Mouse (Mus musculus) heart, embryonic 16.5 days (tissue): Measurements from ENCODE around the gene Kif1b. TPM values are rescaled to one million over a fixed set of nuclear protein-coding genes. Genes with fewer than 3 reads are reported as not detected.

Source experiments
- ATAC-seq: fragments of 200-750 bp; cut with Nextera tagmentation; replicated peaks from 2 replicates; pipeline ENCODE4 v1.8.0; 2017; ENCODE audit warnings: moderate number of reproducible peaks; ENCODE audit not compliant: insufficient read depth, low FRiP score; ENCODE audit errors: extremely low read depth
- H3K27ac ChIP-seq: fragments of 300-500 bp; sonication (generic); 2 replicates; pipeline ENCODE4 v1.5.1; 2014; ENCODE audit warnings: mild to moderate bottlenecking, low read length, control low read depth, moderate library complexity
- H3K27me3 ChIP-seq: fragments of 300-500 bp; sonication (generic); 2 replicates; pipeline ENCODE4 v1.6.1; 2014; ENCODE audit warnings: low read length, mixed read lengths; ENCODE audit not compliant: control insufficient read depth, insufficient read depth
- H3K36me3 ChIP-seq: fragments of 300-500 bp; sonication (generic); 2 replicates; pipeline ENCODE4 v1.6.1; 2014; ENCODE audit not compliant: control insufficient read depth, insufficient read depth
- H3K4me1 ChIP-seq: fragments of 300-500 bp; sonication (generic); 2 replicates; pipeline ENCODE4 v1.6.1; 2014; ENCODE audit warnings: low read length, mixed read lengths; ENCODE audit not compliant: control insufficient read depth, insufficient read depth
- H3K4me2 ChIP-seq: fragments of 300-500 bp; sonication (generic); 2 replicates; pipeline ENCODE4 v1.6.1; 2014; ENCODE audit warnings: low read depth, mild to moderate bottlenecking, control low read depth, low read length
- H3K4me3 ChIP-seq: fragments of 300-500 bp; sonication (generic); 2 replicates; pipeline ENCODE4 v1.5.1; 2014; ENCODE audit warnings: mild to moderate bottlenecking, control low read depth, low read length
- H3K9ac ChIP-seq: fragments of 300-500 bp; sonication (generic); 2 replicates; pipeline ENCODE4 v1.6.1; 2014; ENCODE audit warnings: low read length, control low read depth
- H3K9me3 ChIP-seq: fragments of 300-500 bp; sonication (generic); replicated peaks from 2 replicates; pipeline ENCODE4 v1.6.1; 2016; ENCODE audit warnings: low read length; ENCODE audit not compliant: control insufficient read depth
- WGBS: fragments of 180-500 bp; shearing (Covaris S2); extraction: QIAGEN DNeasy Blood & Tissue Kit; methylation state at CpG from one replicate; pipeline ENCODE4 v1.1.7; 2014; 5-methylcytosine and 5-hydroxymethylcytosine counted together
- polyA plus RNA-seq: library from polyadenylated mRNA; unstranded; fragments of >200 nt; fragmentation: Nextera tagmentation; extraction: Ambion mirVana; gene quantifications from 2 replicates; pipeline ENCODE4 v1.2.1, GENCODE M21; 2015

The Kif1b gene
- polyA plus RNA-seq, 1 experiment from 2014 or later, result 39.8 TPM

GRCm38 (mm10) chr4:149338137-149338536 is 30.6 kb upstream of the Kif1b start:
- H3K27me3 ChIP-seq, result no peaks in the 10 kb centered on the region
- H3K9ac ChIP-seq, result no peak overlapping the region
- H3K9me3 ChIP-seq, result no peaks in the 10 kb centered on the region
- H3K27ac ChIP-seq, result no peak overlapping the region
- peaks cover 13% of the 10 kb centered on the region for H3K4me1 ChIP-seq
- WGBS, result 64% methylated on average over 2 of the region's 2 CpGs
- ATAC-seq, result no peak
- H3K36me3 ChIP-seq, result peaks cover 34% of the 10 kb centered on the region
- H3K4me3 ChIP-seq, result no peak overlapping the region
- no peak overlapping the region for H3K4me2 ChIP-seq

DNA sequence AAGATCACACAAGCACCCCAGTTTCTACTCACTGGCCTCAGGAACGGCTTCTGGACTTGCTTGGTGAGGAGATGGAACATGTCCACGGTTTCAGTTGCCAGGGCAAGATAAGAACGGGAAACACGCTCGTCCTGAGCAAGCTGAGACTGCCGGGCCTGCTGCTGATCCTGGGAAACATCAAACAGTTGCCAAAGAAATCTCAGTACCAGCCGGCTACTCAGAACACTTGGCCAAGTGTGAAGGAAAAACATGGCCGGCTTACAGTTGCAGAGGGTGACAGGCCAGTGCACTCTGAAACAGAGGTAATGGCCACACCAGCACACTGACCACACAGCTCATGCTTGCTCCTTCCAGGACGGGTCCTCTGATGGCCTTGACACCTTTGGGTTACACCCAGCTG is 29.9 kb upstream of the Kif1b start:
- Histone ChIP-seq H3K4me3 (no peak overlapping the region), H3K4me1 (peaks cover 13% of the 10 kb centered on the region), H3K9me3 (no peaks in the 10 kb centered on the region), H3K4me2 (no peak overlapping the region), H3K9ac (no peak overlapping the region), H3K36me3 (peaks cover 35% of the 10 kb centered on the region), H3K27me3 (no peaks in the 10 kb centered on the region), H3K27ac (no peak overlapping the region)
- 32% methylated on average over 9 of the region's 9 CpGs for WGBS
- ATAC-seq, result peak; percentile 11; the same call in 1 of the 2 replicates

DNA sequence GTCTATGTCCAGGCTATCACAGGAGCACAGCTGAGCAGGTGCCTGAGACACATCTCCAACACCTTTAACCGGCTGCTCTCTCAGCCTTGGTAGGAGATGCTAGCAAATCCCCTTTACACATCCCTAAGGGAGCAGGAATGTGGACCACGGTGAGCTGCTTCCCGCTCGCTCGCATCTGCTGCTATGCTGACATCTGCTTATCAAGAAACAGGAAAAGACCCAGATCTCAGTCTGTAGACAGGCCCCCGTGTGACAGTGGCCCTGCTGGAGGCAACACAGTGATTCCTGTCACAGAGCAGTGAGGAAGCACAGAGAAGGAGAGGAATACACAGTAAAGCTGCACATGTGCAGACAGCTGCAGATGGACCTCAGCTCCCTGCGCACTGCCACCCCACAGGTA is 28.8 kb upstream of the Kif1b start:
- Histone ChIP-seq H3K9ac (no peak overlapping the region), H3K27ac (no peak overlapping the region), H3K4me2 (no peak overlapping the region), H3K36me3 (peaks cover 34% of the 10 kb centered on the region), H3K27me3 (no peaks in the 10 kb centered on the region), H3K4me1 (peaks cover 13% of the 10 kb centered on the region), H3K4me3 (no peak overlapping the region), H3K9me3 (no peaks in the 10 kb centered on the region)
- no peak; the same call in 1 of the 2 replicates for ATAC-seq
- 33% methylated on average over 7 of the region's 7 CpGs for WGBS

- WGBS, result 96% methylated on average over 11 of the region's 11 CpGs
- Histone ChIP-seq H3K9me3 (no peaks in the 10 kb centered on the region), H3K4me2 (no peak overlapping the region), H3K27me3 (no peaks in the 10 kb centered on the region), H3K9ac (no peak overlapping the region), H3K4me3 (no peak overlapping the region), H3K4me1 (peaks cover 12% of the 10 kb centered on the region), H3K36me3 (peaks cover 45% of the 10 kb centered on the region), H3K27ac (no peak overlapping the region)
- ATAC-seq, result no peak
Observed at GRCm38 (mm10) chr4:149334881-149335280, 27.4 kb upstream of the Kif1b start.

DNA sequence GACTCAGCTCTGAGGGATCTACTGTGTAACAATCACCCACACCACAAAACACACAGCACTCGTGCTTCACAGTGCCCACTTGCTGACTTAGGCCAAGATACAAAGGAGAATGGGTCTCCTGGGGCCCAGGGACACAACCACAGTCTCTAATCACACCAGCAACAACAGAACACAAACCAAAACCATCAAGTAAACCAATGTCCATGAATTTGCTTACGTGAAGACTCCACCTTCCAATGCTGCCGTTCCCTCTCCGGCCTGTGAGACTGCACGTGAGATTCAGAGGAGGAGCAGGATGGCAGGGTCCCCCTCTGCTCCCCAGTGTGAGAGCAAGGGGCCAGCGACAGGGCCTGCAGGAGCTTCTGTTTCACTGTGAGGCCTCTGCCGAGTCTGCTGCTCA is 25.2 kb upstream of the Kif1b start:
- peaks cover 55% of the 10 kb centered on the region for H3K36me3 ChIP-seq
- H3K27ac ChIP-seq, result no peak overlapping the region
- H3K9ac ChIP-seq, result no peak overlapping the region
- no peak overlapping the region for H3K4me3 ChIP-seq
- peaks cover 6% of the 10 kb centered on the region for H3K4me1 ChIP-seq
- no peak for ATAC-seq
- no peaks in the 10 kb centered on the region for H3K27me3 ChIP-seq
- H3K9me3 ChIP-seq, result no peaks in the 10 kb centered on the region
- no peak overlapping the region for H3K4me2 ChIP-seq
- WGBS, result 88% methylated on average over 7 of the region's 7 CpGs

GRCm38 (mm10) chr4:149330495-149330894 is 23.0 kb upstream of the Kif1b start:
- no peak overlapping the region for H3K4me3 ChIP-seq
- no peak overlapping the region for H3K27ac ChIP-seq
- H3K4me2 ChIP-seq, result no peak overlapping the region
- WGBS, result 92% methylated on average over 5 of the region's 5 CpGs
- no peaks in the 10 kb centered on the region for H3K9me3 ChIP-seq
- H3K9ac ChIP-seq, result no peak overlapping the region
- H3K36me3 ChIP-seq, result peaks cover 51% of the 10 kb centered on the region
- ATAC-seq, result no peak
- no peaks in the 10 kb centered on the region for H3K27me3 ChIP-seq
- peaks cover 21% of the 10 kb centered on the region for H3K4me1 ChIP-seq

DNA sequence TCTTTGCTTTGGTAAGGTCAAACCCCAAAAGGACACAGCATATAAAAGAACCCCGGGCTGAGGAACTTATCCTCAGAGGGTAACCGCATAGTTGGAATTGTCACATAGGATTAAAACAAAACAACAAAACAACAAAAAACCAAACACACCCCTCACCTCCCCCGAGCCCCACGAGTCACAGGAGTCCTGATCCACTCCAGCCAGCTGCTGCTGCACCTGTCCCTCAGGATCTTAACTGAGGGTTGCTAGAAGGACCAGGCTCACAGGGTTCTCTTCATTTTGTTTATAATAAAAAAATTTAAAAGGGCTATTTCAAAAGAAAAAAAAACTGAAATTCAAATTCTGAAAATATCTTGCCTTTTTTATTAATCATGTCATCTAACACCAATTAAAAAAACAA is 21.2 kb upstream of the Kif1b start:
- no peaks in the 10 kb centered on the region for H3K9me3 ChIP-seq
- H3K4me2 ChIP-seq, result no peak overlapping the region
- no peaks in the 10 kb centered on the region for H3K27me3 ChIP-seq
- no peak overlapping the region for H3K27ac ChIP-seq
- H3K4me3 ChIP-seq, result no peak overlapping the region
- 88% methylated on average over 4 of the region's 4 CpGs for WGBS
- peaks cover 41% of the 10 kb centered on the region for H3K36me3 ChIP-seq
- H3K4me1 ChIP-seq, result peaks cover 31% of the 10 kb centered on the region
- no peak for ATAC-seq
- H3K9ac ChIP-seq, result no peak overlapping the region

GRCm38 (mm10) chr4:149327281-149327680 is 19.8 kb upstream of the Kif1b start:
- Histone ChIP-seq H3K4me1 (peaks cover 43% of the 10 kb centered on the region), H3K9ac (no peak overlapping the region), H3K4me2 (no peak overlapping the region), H3K27me3 (no peaks in the 10 kb centered on the region), H3K27ac (peak overlapping the region; percentile 41; the same call in 1 of the 2 replicates), H3K9me3 (no peaks in the 10 kb centered on the region), H3K4me3 (no peak overlapping the region), H3K36me3 (peaks cover 32% of the 10 kb centered on the region)
- ATAC-seq, result peak; percentile 53
- 42% methylated on average over 7 of the region's 7 CpGs for WGBS

GRCm38 (mm10) chr4:149325411-149326162 is 18.1 kb upstream of the Kif1b start:
- ATAC-seq, result peak; percentile 69

More at GRCm38 (mm10) chr4:149325411-149326162, 18.1 kb upstream of the Kif1b start:
- Histone ChIP-seq H3K27ac (peak overlapping the region; percentile 61), H3K4me1 (peaks cover 43% of the 10 kb centered on the region), H3K36me3 (peaks cover 21% of the 10 kb centered on the region), H3K27me3 (no peaks in the 10 kb centered on the region), H3K4me2 (no peak overlapping the region), H3K9me3 (no peaks in the 10 kb centered on the region), H3K9ac (no peak overlapping the region), H3K4me3 (no peak overlapping the region)
- 58% methylated on average over 10 of the region's 10 CpGs for WGBS
